Mouse (Mus musculus) spleen, embryonic (tissue): ENCODE data around the gene Trpm7.
"Not testable (repeated sequence)": the region's sequence is repeated elsewhere in the genome, so short reads cannot be mapped to it uniquely, and the experiment has no call there.

ENCODE experiments used
- CTCF ChIA-PET: fragments of 350-600 bp; sonication (Branson Sonifier 250); formaldehyde crosslinking; loops from one replicate; lab custom pipeline; 2022; lab: Charles Lee

Gene Trpm7

DNA sequence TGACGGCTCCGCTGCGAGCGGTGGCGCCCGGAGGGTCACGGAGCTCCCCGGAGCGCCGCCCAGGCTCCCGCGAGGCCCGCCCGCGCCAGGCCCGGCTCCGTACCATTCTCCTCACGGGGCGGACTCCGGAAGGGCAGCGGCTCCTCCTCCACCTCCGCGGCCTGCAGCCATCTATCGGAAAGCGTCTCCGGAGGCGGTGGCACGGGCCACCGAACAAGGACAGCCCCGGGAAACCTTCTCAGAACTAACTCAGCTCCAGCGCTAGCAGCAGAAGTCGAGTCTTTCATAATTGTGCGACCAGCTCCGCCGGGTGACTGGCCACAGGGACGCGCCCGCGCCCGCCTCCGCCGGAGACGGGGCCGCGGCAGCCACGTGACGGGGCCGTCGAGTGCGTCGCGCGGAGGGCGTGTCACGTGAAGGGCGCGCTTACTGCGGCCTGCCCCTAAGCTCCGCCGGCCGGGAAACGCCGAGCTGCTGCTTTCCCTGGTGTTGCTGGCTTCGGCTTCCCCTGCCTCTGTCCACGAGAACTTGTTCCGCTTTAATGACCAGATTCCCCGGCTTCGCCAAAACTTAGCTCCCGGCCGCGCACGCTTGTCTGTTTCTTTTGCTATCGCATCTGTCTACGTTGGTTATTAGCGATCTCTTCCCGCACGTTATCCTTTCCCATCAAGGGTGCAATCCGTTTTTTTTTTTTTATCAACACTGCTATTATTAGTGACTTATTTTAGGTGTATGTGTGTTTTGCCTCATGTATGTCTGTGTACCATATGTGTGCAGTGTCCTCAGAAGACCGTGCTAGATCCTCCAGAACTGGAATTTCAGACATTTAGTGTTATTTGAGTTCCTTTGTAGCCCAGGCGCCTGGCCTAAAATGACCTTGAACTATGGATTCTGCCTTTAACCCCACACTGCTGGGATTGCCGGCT is at the start of gene Trpm7:
Gene Trpm7 (minus strand): TSS at position 360 of the 926 bp plus-strand sequence.
- CTCF ChIA-PET, result interaction anchor here (1.5 kb wide), 1 partner anchor 57 kb away, joined by 3 read pairs; the partner anchor contains the start of gene Sppl2a

DNA sequence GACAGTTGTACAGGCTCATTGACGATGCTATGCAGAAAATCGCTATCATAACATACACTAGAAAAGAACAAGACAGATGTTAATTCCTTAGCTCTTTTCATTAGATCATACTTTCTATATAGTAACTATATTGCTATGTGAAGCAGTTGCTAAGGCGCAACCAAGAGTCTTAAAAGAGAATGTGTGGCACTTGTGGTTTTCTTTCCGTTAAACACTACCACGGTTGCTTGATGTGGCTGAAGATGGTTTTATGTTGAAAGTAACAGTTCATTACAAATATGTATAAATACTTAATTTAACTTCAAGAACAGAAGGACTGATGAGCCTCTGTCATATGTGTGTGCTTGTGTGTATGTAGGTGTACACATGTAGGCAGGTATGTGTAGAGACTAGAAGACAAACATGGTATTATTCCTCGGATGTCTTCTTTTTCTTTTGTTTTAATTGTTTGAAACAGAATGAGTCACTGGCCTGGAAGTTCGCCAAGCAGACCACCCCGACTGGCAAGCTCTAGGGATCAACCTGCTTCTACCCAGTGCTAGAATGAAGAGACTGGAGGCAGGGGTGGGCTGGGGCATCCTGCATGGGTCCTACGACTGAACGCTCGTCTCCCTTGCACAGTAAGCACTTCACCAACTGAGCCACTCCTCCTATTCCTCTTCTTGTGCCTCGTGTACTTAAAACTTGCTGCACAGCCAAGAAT is 44.5 kb upstream of the Trpm7 start:
- CTCF ChIA-PET, result no interaction called here

DNA sequence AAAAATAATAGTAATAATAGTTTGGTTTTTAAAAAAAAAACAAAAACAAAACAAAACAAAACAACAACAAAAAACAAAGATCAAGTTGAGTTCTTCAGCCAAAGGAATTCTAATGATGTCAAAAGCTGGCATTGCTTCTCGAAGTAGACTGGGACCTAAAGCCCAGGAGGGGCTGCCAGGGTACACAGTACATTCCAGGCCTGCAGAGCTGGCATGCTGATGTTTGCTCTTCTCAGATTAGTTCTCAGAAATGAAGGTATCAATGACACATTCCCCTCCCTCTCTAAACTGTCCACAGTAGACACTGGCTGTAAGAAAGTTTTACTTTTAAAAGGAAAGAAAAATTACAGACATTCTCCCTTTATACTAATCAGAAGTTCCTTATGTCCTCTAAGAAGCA is 40.2 kb upstream of the Trpm7 start:
- CTCF ChIA-PET, result no interaction called here

DNA sequence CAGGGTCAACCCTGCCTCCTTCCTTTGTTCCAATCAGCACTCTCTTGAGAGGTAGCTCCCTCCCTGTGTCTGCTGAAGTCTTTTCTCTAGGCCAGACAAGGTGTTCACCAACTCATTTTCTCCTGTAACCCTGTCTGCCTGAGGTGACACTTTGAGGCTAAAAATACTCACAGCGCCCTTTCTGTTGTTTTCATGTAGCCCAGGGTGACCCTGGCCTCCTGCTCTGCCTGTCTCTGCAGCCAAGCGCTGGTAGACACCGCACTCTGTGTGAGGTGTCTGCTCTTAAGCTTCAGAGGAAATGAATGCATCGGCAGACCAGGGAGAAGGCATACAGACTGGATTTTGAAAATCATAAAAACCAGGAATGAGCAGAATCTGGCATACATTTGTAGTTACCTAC is 38.1 kb upstream of the Trpm7 start:
- CTCF ChIA-PET, result no interaction called here

DNA sequence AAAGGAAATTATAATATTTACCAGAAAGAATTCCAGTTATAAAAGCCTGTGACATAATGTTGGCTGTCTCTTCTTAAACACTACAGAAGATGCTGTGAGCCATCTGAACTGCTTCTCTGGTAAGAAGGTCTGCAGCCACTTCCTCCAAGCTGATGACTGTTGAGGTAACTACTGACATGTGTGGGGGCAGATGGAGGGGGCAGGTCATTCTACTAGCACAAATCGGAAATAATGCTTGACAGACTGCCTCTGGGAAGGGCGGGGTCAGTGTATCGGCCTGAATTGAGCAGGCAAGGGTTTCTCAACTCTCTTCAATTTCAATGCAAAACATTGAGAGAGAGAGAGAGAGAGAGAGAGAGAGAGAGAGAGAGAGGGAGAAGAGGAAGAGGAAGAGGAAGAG is 28.1 kb upstream of the Trpm7 start:
- CTCF ChIA-PET, result interaction anchor here (0.7 kb wide), 1 partner anchor 27 kb away, joined by 4 read pairs; no protein-coding TSS in a partner anchor

DNA sequence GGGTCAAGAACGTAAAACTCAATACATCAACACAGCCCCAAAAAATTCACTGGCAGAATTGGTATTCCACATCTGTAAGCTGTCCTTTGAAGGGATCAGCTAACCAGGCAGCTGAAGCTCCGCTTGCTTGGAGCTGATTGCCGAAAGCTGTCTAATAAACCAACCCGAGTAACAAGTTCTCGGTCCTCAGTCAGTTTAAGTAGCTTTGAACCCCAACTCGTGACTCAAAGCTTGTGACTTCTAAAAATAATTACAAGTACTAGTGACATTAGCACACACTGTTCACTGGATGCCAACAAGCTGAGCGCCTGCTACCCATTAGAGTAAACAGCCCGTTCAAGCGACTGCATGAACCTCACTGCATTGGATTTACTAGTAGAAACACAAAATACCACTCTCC is 21.5 kb upstream of the Trpm7 start:
- CTCF ChIA-PET, result no interaction called here

DNA sequence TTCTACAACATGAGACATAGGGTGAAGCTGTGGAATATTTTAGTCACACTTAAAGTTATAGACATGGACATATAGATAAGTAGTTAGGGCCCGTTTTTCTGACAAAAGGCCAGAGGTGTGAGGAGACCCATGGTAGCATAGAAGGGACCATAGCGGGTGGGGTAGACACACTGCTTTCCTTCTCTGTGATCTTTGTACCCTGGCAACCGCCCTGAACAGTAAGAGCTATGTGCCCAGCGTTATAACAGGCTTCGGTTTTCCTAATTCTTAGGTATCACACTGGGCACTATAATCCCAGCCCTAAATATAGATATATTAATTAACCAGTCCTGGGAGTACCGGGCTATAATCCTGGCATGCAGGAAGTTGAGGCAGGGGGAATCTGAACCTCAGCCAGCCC is 20.9 kb upstream of the Trpm7 start:
- CTCF ChIA-PET, result no interaction called here

DNA sequence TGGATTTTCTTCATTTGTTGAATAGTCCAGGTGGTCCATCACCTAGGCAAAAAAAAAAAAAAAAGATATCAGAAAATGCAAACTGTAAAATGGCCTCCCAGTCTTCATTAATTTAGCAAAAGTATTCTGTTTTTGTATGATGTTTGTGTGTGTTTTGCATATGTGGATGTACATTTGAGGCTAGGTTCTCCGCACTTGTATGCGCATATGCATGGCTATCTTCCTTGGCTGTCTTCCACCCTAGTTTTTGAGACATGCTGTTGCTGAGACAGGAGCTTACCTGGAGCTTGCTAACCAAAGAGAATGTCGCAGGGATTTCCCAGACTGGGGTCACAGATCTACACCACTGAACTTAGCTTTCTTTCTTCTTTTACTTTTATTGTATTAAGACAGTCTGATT is 18.2 kb upstream of the Trpm7 start:
- CTCF ChIA-PET, result interaction anchor here (0.7 kb wide), 1 partner anchor 15 kb away, joined by 5 read pairs; no protein-coding TSS in a partner anchor

DNA sequence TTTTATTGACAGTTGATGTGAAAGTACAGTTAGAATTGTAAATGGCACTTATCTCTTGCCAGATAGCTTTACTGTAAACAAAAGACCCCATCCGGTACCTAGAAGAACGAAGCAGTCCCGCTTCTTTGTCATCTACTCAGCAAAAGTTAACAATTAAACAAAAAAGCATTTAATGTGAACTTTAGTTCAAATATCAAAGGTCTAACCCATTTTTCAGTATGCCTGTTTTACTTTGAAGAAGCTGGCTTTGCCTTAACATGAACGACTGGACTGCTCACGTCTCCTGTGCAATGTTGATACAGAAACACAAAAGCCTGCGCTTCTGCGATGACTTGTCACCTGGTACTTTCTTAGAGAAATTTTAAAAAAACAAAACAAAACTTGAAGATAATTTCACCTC is 16.3 kb upstream of the Trpm7 start:
- CTCF ChIA-PET, result no interaction called here

DNA sequence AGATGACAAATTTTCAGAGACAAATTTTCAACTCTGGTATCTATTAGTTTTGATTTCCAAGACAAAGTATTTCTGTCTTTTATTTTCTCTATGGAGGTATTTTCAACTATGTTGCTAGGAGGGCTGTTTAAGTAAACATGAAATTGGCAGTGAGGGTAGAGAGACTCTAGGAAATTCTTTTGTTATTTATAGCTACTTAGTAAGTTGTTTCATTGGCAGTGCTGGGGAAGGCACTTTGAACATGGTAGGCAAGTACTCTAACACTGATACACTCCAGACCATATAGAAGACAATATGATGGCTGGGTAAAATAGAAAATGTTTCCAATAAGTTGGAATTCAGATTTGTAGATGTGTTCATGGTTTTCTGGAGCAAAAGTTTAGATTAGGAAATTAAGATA is 15.7 kb upstream of the Trpm7 start:
- CTCF ChIA-PET, result no interaction called here

DNA sequence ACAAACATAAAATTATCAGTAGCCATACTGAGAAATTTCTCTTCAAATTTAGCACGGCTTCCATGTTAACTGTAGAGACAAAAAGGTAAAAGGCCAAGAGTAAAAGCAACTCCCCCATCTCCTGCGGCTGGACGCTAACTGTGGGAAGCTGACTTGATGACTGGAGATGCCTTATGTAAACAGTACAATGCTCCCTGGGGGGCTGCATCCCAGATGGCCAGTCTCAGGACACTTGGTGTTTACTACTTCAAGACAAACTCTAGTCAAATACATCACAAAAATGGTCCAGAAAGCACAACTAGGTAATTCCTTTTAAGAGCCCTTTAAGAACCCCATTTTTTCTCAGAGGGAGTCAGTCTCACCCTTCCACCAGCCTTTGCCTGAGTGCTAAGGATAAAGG is 11.1 kb upstream of the Trpm7 start:
- CTCF ChIA-PET, result no interaction called here

DNA sequence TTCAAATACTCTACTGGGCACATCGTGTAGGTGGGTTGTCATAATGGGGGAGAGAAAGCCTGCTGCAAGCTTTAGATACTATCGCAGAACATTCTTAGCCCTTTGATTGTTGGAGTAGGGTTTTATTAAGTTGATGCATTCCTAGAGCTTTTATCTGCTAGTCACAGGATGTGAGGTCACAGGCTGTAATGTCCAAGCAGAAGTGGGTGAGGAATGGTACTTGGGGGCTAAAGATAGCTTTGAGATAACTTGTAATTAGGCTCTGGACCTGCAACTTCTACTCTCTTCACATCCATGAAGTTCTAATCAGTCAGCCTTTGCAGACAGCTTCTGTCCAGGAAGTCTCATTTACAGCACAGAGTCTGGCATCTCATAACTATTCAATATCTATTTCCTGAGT is 9.8 kb upstream of the Trpm7 start:
- CTCF ChIA-PET, result no interaction called here

DNA sequence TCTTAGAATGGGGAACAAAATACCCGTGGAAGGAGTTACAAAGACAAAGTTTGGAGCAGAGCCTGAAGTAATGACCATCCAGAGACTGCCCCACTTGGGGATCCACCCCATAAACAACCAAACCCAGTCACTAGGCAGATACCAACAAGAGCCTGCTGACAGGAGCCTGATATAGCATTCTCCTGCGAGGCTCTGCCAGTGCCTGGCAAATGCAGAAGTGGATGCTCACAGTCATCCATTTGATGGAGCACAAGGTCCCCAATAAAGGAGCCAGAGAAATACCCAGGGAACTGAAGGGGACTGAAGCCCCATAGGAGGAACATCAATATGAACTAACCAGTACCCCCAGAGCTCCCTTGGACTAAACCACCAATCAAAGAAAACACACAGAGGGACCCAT is 6.7 kb upstream of the Trpm7 start:
- CTCF ChIA-PET, result not testable (repeated sequence)

DNA sequence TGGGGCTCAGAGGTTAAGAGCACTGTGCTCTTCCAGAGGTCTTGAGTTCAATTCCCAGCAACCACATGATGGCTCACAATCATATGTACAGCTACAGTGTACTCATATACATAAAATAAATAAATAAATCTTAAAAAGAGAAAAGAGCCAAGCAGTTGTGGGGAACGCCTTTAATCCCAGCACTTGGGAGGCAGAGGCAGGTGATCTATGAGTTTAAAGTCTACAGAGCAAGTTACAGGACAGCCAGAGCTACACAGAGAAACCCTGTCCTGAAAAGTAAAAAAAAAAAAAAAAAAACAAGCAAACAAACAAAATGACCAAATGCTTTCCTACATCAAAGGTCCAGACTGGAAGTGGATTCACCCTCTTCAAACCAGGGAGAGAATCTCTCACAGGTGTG is 2.0 kb upstream of the Trpm7 start:
- CTCF ChIA-PET, result no interaction called here

DNA sequence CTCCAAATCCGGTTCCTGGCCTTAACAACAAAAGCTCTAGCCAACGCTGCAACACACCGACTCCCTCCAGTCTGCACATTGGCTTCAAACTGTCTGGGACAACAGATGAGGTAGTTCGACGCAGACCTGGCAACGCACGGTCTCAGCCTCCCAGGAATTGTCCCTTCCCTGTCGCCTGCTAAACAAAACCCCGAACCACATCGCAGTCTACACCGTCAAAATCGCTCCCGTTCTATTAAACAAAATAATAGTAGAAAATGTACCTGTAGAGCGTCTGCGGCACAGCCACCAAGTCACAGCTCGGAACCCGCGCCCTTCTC is 554 bp downstream of the Trpm7 start:
- CTCF ChIA-PET, result interaction anchor here (1.5 kb wide), 1 partner anchor 57 kb away, joined by 3 read pairs; the partner anchor contains the start of gene Sppl2a

DNA sequence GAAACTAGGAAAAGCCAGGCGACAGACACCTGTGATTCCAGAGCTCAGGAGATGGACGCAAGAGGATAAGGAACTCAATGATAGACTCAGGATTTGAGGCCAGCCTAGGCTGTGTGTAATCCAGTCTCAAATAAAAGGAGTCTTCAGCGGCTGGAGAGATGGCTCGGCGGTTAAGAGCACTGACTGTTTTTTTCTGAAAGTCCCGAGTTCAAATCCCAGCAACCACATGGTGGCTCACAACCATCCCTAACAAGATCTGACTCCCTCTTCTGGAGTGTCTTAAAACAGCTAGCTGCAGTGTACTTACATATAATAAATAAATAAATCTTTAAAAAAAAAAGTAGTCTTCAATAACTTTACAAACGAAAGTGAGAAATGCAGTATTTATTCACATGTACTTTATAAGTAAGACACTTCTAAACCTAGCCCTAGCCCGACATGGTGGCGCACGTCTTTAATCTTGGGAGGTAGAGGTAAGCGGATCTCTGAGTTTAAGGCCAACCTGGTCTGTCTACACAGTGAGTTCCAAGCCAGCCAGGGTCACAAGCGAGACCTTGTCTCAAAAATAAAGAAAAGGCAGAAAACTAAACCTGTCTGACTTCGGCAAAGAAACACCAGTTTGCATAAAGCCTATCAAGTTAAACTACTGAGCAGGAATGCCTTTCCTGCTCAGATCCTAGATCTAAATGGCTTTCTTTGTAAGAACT is 1.1 kb downstream of the Trpm7 start:
- CTCF ChIA-PET, result interaction anchor here (1.5 kb wide), 1 partner anchor 58 kb away, joined by 3 read pairs; the partner anchor contains the start of gene Sppl2a

DNA sequence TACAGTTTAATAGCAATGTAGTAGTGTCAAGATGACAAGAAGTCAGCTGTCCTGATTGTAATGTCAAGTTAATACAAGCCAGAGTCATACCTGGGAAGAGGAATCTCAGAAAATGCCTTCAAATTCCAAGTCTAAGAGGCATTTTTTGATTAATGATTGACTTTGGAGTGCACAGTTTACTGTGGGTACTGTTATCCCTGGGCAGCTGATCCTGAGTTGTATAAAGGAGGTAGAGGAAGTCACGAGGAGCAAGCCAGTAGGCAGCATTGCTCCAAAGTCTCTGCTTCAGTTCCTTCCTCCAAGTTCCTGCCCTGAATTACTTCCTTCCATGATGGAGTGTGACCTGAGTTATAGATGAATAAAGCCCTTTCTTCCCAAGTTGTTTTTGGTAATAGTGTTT is 9.7 kb downstream of the Trpm7 start:
- CTCF ChIA-PET, result no interaction called here

DNA sequence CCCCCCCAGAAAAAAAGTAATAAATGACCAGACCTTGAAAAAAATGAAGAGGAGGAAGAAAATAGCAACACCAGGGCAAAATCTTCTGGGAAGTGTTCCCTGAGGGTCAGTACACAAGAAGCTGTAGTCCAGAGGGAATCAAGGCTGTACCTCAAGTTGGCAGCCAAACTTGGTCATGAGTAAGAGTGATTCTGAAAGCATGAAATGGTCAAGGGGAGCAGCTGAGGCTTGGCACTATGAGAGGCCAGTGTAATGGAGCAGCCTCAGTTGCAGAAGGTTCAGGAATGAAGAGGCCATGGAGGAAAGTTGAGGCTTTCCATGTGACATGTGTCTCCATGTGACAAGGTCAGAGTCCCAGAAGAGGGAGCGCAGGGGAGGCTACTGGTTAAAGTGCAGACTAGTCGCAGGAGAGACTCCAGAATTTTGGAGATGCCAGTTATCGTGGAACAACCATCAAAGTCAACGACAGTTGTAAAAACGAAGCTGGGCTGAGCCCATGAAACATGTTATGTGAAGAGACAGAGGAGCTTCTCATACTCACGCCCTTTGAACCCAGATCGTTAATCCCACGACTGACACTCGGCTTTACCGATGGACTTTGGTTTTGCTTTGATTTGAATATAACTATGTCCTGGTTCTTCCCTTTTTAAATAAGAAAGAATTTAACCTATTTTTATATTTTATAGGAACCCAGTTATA is 10.4 kb downstream of the Trpm7 start:
- CTCF ChIA-PET, result no interaction called here

DNA sequence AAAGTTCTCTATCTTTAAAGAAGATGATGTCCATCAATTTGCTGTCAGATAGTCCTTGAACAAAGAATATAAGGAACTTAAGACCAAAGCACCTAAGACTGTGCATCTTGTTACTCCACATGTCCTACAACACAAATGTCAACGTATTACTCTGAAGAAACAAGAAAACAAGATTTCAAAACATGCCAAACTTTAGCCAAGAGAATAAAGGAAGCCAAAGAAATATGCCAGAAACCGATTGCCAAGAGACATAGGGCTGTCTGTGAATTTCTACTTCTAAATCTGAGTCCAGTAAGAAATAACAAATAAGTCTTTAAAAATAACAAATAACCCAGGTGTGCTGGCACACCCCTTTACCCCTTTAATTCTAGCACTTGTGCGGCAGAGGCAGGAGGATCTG is 11.0 kb downstream of the Trpm7 start:
- CTCF ChIA-PET, result no interaction called here

DNA sequence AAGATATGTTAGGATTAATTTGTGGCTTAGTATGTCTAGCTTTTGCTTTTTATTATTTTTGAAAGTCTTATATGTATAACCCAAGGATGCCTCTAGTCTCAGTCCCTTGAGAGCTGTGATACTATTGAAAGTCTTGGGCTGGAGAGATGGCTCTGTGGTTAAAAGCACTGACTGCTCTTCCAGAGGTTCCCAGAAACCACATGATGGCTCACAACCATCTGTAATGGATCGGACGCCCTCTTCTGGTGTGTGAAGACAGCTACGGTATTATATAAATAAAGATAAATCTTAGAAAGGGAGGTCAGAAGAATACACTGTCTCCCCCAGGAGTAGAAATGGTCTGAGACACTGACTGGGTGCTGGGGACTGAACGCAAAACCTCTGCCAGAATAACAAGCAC is 31.3 kb downstream of the Trpm7 start:
- CTCF ChIA-PET, result interaction anchor here (0.6 kb wide), 1 partner anchor 87 kb away, joined by 4 read pairs; no protein-coding TSS in a partner anchor

DNA sequence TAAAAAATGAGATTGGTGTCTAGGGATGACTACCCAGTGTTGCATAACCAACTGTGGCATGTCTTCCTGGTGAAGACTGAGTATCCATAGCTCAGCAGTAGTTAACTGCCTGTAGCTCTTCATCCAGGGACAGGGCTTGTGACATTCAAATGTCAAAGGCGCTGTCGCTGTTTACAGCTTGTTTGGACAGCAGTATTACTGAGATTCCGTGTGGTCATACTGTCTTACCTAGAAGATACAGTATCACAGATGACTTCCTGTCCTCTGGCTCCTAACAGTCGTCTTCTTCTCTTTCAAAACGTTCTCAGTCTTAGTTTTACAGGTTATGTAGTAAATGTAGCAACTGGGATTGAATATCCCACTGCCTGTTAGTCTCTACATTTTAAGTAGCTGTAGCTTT is 37.2 kb downstream of the Trpm7 start:
- CTCF ChIA-PET, result interaction anchor here (0.5 kb wide), 1 partner anchor 956 kb away, joined by 3 read pairs; no protein-coding TSS in a partner anchor
